Mouse (Mus musculus) embryonic facial prominence, embryonic 10.5 days (tissue): ENCODE data around the gene Tcf7l2. TPM values are rescaled to one million over a fixed set of nuclear protein-coding genes. Genes with fewer than 3 reads are reported as not detected.

Source experiments
- DNase-seq: peaks from one replicate; pipeline ENCODE4 v3.0.0-alpha.2; 2017; ENCODE audit warnings: low spot score
- H3K27ac ChIP-seq: fragments of 300-500 bp; sonication (generic); replicated peaks from 2 replicates; pipeline ENCODE4 v1.5.1; 2016; ENCODE audit warnings: mild to moderate bottlenecking
- H3K27me3 ChIP-seq: fragments of 300-500 bp; sonication (generic); replicated peaks from 2 replicates; pipeline ENCODE4 v1.6.1; 2016; ENCODE audit warnings: low read depth, mild to moderate bottlenecking; ENCODE audit not compliant: poor library complexity, severe bottlenecking
- H3K36me3 ChIP-seq: fragments of 300-500 bp; sonication (generic); replicated peaks from 2 replicates; pipeline ENCODE4 v1.6.1; 2016; ENCODE audit warnings: mild to moderate bottlenecking, moderate library complexity
- H3K4me1 ChIP-seq: fragments of 300-500 bp; sonication (generic); 2 replicates; pipeline ENCODE4 v1.6.1; 2016
- H3K4me3 ChIP-seq: fragments of 300-500 bp; sonication (generic); 2 replicates; pipeline ENCODE4 v1.5.1; 2016; ENCODE audit warnings: mild to moderate bottlenecking, moderate library complexity
- H3K9me3 ChIP-seq: fragments of 300-500 bp; sonication (generic); 2 replicates; pipeline ENCODE4 v1.6.1; 2016; ENCODE audit warnings: mild to moderate bottlenecking
- WGBS: fragments of 180-500 bp; shearing (Covaris S2); methylation state at CpG from one replicate; pipeline ENCODE4 v1.1.7; 2016; 5-methylcytosine and 5-hydroxymethylcytosine counted together
- polyA plus RNA-seq: library from polyadenylated mRNA; unstranded; fragments of >200 nt; fragmentation: Nextera tagmentation; extraction: Ambion mirVana; gene quantifications from 2 replicates; pipeline ENCODE4 v1.2.1, GENCODE M21; 2016

The Tcf7l2 gene
- polyA plus RNA-seq, 1 experiment from 2014 or later = 111 TPM

GRCm38 (mm10) chr19:55806434-55807193 lies 65.0 kb downstream of the Tcf7l2 start:
- Histone ChIP-seq H3K27ac (peak overlapping the region; percentile 70), H3K9me3 (no peaks in the 10 kb centered on the region), H3K27me3 (no peaks in the 10 kb centered on the region), H3K4me1 (peaks cover 52% of the 10 kb centered on the region), H3K4me3 (peak overlapping the region; percentile 33; the same call in 1 of the 2 replicates), H3K36me3 (peaks cover 24% of the 10 kb centered on the region)
- no peak for DNase-seq
- 44% methylated on average over 12 of the region's 12 CpGs for whole genome bisulfite sequencing

- Histone ChIP-seq H3K27ac (peak overlapping the region; percentile 70), H3K4me1 (peaks cover 52% of the 10 kb centered on the region), H3K4me3 (peak overlapping the region; percentile 33; the same call in 1 of the 2 replicates), H3K27me3 (no peaks in the 10 kb centered on the region), H3K36me3 (peaks cover 16% of the 10 kb centered on the region), H3K9me3 (no peaks in the 10 kb centered on the region)
- 19% methylated on average over 20 of the region's 20 CpGs for WGBS
- DNase-seq = peak; percentile 56
These were observed 65.8 kb downstream of the Tcf7l2 start for GRCm38 (mm10) chr19:55807194-55808053.

GRCm38 (mm10) chr19:55808304-55808703 lies 66.7 kb downstream of the Tcf7l2 start:
- Histone ChIP-seq H3K36me3 (peaks cover 10% of the 10 kb centered on the region), H3K4me3 (no peak overlapping the region), H3K9me3 (no peaks in the 10 kb centered on the region), H3K4me1 (peaks cover 60% of the 10 kb centered on the region), H3K27me3 (no peaks in the 10 kb centered on the region), H3K27ac (no peak overlapping the region)
- 79% methylated on average over 2 of the region's 2 CpGs for WGBS
- DNase-seq = no peak

- H3K36me3 ChIP-seq = peaks cover 9% of the 10 kb centered on the region
- no peak overlapping the region for H3K27ac ChIP-seq
- no peaks in the 10 kb centered on the region for H3K27me3 ChIP-seq
- DNase-seq = no peak
- 93% methylated on average over 4 of the region's 4 CpGs for WGBS
- H3K4me1 ChIP-seq = peaks cover 67% of the 10 kb centered on the region
- no peaks in the 10 kb centered on the region for H3K9me3 ChIP-seq
- no peak overlapping the region for H3K4me3 ChIP-seq
These were observed 67.9 kb downstream of the Tcf7l2 start for GRCm38 (mm10) chr19:55809539-55809938.

- peaks cover 76% of the 10 kb centered on the region for H3K4me1 ChIP-seq
- no peak overlapping the region for H3K27ac ChIP-seq
- no peak overlapping the region for H3K4me3 ChIP-seq
- H3K9me3 ChIP-seq = no peaks in the 10 kb centered on the region
- no peak for DNase-seq
- H3K27me3 ChIP-seq = no peaks in the 10 kb centered on the region
- peaks cover 6% of the 10 kb centered on the region for H3K36me3 ChIP-seq
These were observed 70.6 kb downstream of the Tcf7l2 start for GRCm38 (mm10) chr19:55812236-55812635.

- DNase-seq = peak; percentile 90
- WGBS = 34% methylated on average over 15 of the region's 15 CpGs
- Histone ChIP-seq H3K27ac (peak overlapping the region; percentile 69), H3K36me3 (peaks cover 23% of the 10 kb centered on the region), H3K27me3 (no peaks in the 10 kb centered on the region), H3K9me3 (no peaks in the 10 kb centered on the region), H3K4me1 (peaks cover 75% of the 10 kb centered on the region), H3K4me3 (peak overlapping the region; percentile 24; the same call in 1 of the 2 replicates)
These were observed 73.6 kb downstream of the Tcf7l2 start for GRCm38 (mm10) chr19:55815010-55815790.

- Histone ChIP-seq H3K36me3 (peaks cover 41% of the 10 kb centered on the region), H3K4me3 (no peak overlapping the region), H3K27ac (0 out of 2 replicates have a peak overlapping the region, but pooled peaks have one; percentile 19), H3K9me3 (no peaks in the 10 kb centered on the region), H3K27me3 (no peaks in the 10 kb centered on the region), H3K4me1 (peaks cover 73% of the 10 kb centered on the region)
- WGBS = 92% methylated on average over 7 of the region's 7 CpGs
- DNase-seq = no peak
These were observed 75.4 kb downstream of the Tcf7l2 start for GRCm38 (mm10) chr19:55816974-55817373.

GRCm38 (mm10) chr19:55820202-55820601 lies 78.6 kb downstream of the Tcf7l2 start:
- no peaks in the 10 kb centered on the region for H3K27me3 ChIP-seq
- no peak for DNase-seq
- peaks cover 64% of the 10 kb centered on the region for H3K4me1 ChIP-seq
- no peak overlapping the region for H3K4me3 ChIP-seq
- H3K36me3 ChIP-seq = peaks cover 41% of the 10 kb centered on the region
- H3K27ac ChIP-seq = no peak overlapping the region
- WGBS = 94% methylated on average over 7 of the region's 7 CpGs
- no peaks in the 10 kb centered on the region for H3K9me3 ChIP-seq

- Histone ChIP-seq H3K4me1 (peaks cover 74% of the 10 kb centered on the region), H3K27ac (peak overlapping the region; percentile 48; the same call in 1 of the 2 replicates), H3K4me3 (no peak overlapping the region), H3K9me3 (no peaks in the 10 kb centered on the region), H3K36me3 (peaks cover 34% of the 10 kb centered on the region), H3K27me3 (no peaks in the 10 kb centered on the region)
- WGBS = 48% methylated on average over 8 of the region's 8 CpGs
- DNase-seq = no peak
These were observed 83.6 kb downstream of the Tcf7l2 start for GRCm38 (mm10) chr19:55825001-55825827.

- peaks cover 75% of the 10 kb centered on the region for H3K4me1 ChIP-seq
- H3K27ac ChIP-seq = no peak overlapping the region
- no peak overlapping the region for H3K4me3 ChIP-seq
- WGBS = 61% methylated on average over 10 of the region's 10 CpGs
- H3K36me3 ChIP-seq = peaks cover 28% of the 10 kb centered on the region
- no peaks in the 10 kb centered on the region for H3K9me3 ChIP-seq
- H3K27me3 ChIP-seq = no peaks in the 10 kb centered on the region
- no peak for DNase-seq
These were observed 84.4 kb downstream of the Tcf7l2 start for GRCm38 (mm10) chr19:55825951-55826507.

- Histone ChIP-seq H3K36me3 (peaks cover 21% of the 10 kb centered on the region), H3K4me1 (peaks cover 88% of the 10 kb centered on the region), H3K27me3 (no peaks in the 10 kb centered on the region), H3K4me3 (no peak overlapping the region), H3K9me3 (no peaks in the 10 kb centered on the region), H3K27ac (peak overlapping the region; percentile 65)
- no peak for DNase-seq
- WGBS = 85% methylated on average over 13 of the region's 13 CpGs
These were observed 86.1 kb downstream of the Tcf7l2 start for GRCm38 (mm10) chr19:55827613-55828259.
